Mouse (Mus musculus) ovary, postnatal 36 days (tissue): ENCODE data around the gene Lamb1.

ENCODE experiments used
- DNase-seq: peaks from one replicate; pipeline ENCODE4 v3.0.0; 2022; ENCODE audit warnings: low spot score, mixed read lengths

Lamb1 gene

GRCm38 (mm10) chr12:31254978-31255377 is 10.1 kb upstream of the Lamb1 start:
- DNase-seq: no peak

DNA sequence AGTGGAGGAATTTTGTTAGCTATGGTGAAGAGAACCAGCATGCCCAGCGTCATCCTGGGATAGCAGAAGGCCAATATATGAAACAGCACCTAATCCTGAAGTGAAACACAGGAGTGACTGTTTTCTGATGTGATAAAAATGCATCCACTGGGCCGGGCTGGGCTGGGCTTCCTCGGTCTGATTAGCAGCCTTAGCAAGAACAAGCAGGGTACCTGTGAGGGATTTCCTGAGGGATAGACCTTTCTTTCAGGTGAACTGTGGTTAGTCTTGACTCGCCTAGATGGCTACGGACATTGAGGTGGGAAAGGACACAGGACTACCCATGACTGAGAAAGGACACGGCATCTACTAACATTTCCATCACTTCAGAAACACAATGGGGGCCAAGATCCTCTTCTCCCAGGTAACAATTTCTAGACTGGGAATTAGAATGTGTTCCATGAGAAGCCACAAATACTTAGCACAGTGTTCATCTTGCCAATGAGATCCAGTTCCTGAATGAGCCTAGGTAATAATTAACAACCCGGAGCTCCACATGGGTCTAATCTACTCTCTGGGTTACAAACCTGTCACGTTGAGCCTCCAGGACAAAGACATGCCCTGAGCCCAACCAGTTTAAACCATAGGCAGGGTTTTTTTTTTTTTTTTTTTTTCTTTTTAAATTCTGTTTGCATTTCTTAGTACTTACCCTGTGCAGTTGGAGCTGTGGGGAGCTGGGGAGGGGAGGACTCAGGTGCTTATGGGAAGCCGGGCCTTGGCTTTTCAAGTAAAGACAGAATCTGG is 8.7 kb upstream of the Lamb1 start:
- no peak for DNase-seq

- DNase-seq: no peak
Measured at GRCm38 (mm10) chr12:31261882-31262281, 3.2 kb upstream of the Lamb1 start.

GRCm38 (mm10) chr12:31263921-31264320 is 1.1 kb upstream of the Lamb1 start:
- DNase-seq: no peak

DNA sequence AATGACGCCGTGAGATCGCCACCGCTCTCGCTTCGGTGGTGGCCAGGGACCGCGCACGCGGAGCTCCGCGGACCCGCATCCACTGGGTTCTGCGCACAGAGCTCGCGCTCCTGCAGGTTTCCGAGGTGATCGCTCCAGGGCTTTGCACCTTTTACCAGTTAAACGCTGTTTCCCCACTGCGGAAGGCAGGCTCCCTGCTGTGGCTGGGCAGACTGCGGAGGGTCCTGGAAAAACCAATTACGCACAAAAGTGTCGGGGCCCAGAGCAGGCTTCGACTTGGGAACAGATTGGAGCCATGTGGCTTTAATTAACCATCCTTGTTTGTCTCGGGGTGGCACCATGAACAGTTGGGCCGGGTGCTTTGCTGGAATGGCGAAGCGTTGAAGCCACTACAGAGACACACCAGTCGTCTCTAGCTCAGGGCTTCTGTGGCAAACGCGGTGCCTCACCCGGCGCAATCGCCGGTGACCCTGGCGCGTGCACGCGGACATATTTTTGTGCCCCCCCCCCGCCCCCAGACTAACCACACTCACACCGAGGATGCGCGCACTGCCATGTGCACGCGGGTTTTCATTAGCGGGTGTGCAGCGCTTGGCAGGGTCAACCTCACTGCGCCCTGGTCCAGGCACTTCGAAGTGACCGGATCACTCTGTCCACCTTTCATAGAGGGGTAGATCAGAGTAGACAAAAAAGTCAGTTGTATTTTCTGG is 843 bp downstream of the Lamb1 start:
- peak; percentile 41 for DNase-seq

DNA sequence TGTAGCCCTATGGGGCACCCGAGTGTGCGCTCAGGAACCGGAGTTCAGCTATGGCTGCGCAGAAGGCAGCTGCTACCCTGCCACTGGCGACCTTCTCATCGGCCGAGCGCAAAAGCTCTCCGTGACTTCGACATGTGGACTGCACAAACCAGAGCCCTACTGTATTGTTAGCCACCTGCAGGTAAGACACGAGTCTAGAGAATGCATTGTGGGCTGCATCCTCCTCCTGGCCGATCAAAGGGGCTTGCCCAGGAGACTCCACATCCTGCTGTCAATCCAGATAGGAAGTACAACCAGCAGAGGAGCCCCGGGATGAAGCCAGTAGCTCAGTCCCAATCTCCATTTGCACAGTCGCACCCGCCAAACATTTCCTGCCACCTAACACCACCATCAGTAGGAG is 1.7 kb downstream of the Lamb1 start:
- no peak for DNase-seq

DNA sequence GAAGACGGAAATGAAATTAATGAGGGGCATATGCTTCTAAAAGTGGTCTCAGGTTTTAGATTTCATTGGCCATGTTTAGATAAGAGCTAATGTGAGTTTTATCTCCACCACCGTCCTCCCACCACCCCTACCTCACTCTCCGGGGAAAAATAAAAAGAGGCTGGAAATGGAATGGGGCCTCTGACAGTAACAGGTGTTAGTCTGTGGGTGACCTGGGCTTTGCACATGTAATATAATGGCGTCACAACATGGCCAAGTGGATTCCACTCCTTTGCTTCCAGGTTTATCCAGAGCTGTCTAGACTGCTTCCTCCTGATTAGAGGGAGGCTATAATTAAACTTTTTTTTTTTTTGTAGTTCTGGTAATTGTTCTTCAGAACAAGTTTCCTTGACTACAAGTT is 2.3 kb downstream of the Lamb1 start:
- no peak for DNase-seq

DNA sequence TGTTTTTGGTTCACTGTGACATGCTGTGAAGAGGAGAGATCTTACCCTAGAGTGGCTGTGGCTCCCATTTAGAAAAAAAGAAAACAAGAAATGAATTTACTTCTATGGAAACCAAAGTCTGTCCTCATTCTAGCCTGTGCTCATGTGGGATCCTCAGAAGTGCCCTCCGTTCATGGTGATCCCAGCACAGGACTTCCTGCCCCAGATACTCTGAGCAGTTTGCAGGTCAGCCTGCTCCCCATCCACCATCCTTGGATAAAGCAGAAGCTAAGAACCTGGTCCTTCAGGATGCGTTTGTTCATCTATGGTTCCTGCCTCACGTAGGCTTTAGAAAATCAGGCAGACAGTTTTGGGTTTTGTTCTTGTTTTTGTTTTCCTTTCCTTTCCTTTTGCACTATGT is 3.3 kb downstream of the Lamb1 start:
- no peak for DNase-seq

- no peak for DNase-seq
Measured at GRCm38 (mm10) chr12:31269020-31269597, 4.1 kb downstream of the Lamb1 start.

DNA sequence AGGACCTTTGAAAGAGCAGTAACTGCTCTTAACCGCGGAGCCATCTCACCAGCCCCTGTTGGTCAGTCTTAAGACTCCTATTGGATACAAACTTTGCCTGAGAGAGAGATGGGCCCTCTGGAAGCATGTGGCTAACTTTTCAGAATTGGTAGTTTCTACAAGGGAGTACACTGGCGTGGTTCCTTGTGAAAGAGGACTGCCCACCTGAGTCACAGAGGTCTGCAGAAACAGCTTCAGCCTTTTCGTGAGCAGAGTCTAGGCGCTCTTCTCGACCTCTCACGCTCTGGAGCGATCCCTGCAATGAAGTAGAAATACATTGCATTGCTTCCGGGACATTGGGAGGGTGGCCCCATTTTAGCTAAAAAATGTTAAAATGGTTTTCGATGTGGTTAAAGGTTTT is 5.3 kb downstream of the Lamb1 start:
- no peak for DNase-seq

- no peak for DNase-seq
Measured at GRCm38 (mm10) chr12:31270776-31271175, 5.7 kb downstream of the Lamb1 start.

DNA sequence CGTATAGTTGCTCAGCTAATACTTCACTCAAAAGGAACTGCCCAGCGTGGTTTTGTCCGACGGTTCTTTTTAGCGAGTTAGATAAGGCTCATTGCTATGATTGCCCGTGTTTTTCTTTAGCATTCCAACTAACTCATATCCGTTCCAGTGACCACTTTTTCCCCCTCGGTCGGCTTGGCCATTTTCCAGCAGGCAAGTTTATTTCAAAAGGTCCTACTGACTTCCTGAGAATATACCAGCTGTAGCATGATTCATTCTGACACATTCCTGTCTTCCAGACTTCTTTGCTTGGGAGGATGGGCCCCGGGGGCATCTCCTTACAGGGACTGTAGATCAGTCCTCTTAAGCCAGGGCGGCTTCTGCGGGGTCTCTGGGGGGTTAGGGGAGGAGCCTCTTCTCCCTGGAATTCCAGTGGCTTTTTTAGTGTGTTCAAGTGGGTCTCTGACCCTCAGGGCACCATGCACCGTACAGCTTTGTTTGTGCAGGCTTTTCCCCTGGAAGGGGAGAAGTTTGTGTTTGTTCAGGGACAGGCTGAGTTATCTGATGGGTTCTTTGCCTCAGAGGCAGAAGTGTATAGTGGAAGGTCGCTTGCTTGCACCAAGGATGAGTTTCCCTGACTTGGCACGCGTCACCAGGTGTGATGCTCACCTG is 6.5 kb downstream of the Lamb1 start:
- DNase-seq: peak; percentile 52

DNA sequence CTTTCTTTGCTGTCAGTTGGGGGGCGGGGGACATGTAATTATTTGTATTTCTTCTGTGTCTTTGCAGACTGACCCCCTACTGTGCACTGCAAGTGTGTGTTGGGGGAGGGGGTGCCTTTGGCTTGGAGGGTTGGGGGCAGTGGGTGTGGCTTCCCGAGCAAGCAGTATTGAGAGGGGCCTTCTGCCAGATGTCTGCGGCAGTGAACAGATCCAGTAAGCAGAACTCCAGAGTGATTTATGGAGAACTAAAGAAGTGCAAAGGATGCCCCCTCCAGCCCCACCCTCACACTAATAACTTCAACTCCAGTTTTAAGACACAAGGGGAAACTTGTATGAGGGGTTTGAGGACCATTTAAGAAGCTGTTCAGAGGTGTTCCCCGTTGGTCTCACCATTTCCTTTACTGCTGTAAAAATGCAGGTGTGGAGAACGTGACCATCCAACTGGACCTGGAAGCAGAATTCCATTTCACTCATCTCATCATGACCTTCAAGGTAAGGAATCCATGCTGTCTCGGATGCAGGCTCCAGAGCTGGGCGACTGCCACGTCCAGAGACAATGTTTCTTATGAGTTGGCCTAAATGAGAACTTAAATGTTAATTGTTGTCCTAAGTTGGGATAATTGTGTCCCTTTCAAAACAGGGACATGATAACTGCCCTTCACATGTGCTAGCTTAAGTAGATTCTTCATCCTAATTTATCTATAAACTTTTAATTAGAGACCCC is 7.1 kb downstream of the Lamb1 start:
- DNase-seq: no peak

- no peak for DNase-seq
Measured at GRCm38 (mm10) chr12:31272846-31273245, 7.8 kb downstream of the Lamb1 start.

GRCm38 (mm10) chr12:31273646-31274045 is 8.6 kb downstream of the Lamb1 start:
- no peak for DNase-seq

GRCm38 (mm10) chr12:31275411-31275810 is 10.4 kb downstream of the Lamb1 start:
- no peak for DNase-seq

GRCm38 (mm10) chr12:31278270-31278669 is 13.2 kb downstream of the Lamb1 start:
- DNase-seq: no peak

DNA sequence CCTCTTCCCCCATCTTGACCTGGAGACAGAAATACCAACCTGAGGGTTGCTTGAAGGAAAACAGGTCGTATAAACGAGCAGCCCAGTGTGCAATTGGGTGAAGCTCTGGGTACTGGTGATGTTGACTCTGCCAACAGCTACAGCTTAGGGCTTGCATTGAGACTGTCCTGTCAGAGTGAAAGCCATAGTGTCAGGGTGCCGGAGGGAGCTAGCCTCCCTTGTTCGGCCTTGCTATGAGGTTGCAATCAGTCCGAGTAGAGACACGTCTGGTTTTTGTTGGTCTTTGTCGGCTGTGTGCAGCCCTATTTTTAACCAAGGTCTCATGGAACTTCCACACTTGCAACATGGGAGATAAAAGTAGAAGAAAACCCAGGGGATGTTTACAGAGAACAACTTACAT is 15.3 kb downstream of the Lamb1 start:
- no peak for DNase-seq

GRCm38 (mm10) chr12:31281100-31281591 is 16.1 kb downstream of the Lamb1 start:
- DNase-seq: no peak

- no peak for DNase-seq
Measured at GRCm38 (mm10) chr12:31282241-31282640, 17.2 kb downstream of the Lamb1 start.

DNA sequence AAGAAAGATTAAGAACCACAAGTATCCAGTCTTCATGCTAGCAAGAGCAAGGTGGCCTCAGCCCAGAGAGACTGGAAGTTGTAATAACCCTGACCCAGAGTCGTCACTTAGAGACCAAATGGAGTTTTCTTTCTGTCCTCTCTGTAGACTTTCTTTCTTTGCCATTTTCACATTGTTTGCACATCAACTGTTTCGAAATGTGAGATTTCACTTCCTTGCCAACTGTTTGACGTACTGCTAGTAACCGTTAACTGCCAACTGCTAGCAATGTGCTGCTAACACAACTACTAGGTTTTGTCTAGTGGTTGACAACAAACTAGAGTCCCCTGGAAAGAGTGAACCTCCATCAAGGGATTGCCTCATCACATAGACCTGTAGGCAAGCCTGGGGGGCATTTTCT is 18.1 kb downstream of the Lamb1 start:
- DNase-seq: no peak

GRCm38 (mm10) chr12:31283617-31284136 is 18.6 kb downstream of the Lamb1 start:
- no peak for DNase-seq
